Mouse (Mus musculus) G1E (cell line): ENCODE measurements around the gene Rbm14.

ENCODE experiments used
- CTCF ChIP-seq: IDR thresholded peaks from 2 replicates; pipeline ENCODE4 v1.5.1; 2012; ENCODE audit warnings: low read depth, low read length, inconsistent platforms, mixed read lengths
- TAL1 ChIP-seq: conservative IDR thresholded peaks from 2 replicates; pipeline ENCODE4 v1.6.1; 2012; ENCODE audit warnings: low read depth, low read length, inconsistent platforms, mixed read lengths

DNA sequence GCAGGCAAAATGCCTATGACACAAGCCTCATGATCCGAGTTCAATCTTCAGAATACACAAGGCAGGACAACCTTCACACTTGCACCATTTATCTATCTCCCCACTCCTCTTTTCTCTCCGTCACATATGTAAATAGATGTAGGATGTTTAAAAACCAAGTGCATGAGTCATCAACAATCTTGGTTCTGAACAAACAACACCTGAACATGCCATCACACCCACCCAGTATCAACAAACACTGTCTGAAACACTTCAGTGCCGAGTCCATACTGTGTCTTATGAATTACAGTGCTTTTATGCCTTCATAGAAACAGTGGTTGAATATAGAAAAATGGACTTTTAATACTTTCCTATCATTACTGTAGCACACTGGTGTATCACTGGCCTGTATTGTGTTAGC lies 38.6 kb downstream of the Rbm14 start:
- TF ChIP-seq TAL1 = no peak
- no peak for TF ChIP-seq CTCF
